Mouse (Mus musculus) forebrain, embryonic 13.5 days (tissue): ENCODE data around the gene Hypk. TPM values are rescaled to one million over a fixed set of nuclear protein-coding genes. Genes with fewer than 3 reads are reported as not detected.

Experiments
- ATAC-seq: fragments of 200-750 bp; cut with Nextera tagmentation; 2 replicates; pipeline ENCODE4 v1.8.0; 2017
- H3K27ac ChIP-seq: fragments of 300-500 bp; sonication (generic); 2 replicates; pipeline ENCODE4 v1.5.1; 2015; ENCODE audit warnings: inconsistent platforms, mild to moderate bottlenecking, moderate library complexity
- H3K27me3 ChIP-seq: fragments of 300-500 bp; sonication (generic); 2 replicates; pipeline ENCODE4 v1.6.1; 2015; ENCODE audit warnings: mild to moderate bottlenecking, inconsistent platforms
- H3K36me3 ChIP-seq: fragments of 300-500 bp; sonication (generic); 2 replicates; pipeline ENCODE4 v1.6.1; 2015; ENCODE audit warnings: mild to moderate bottlenecking, inconsistent platforms; ENCODE audit not compliant: poor library complexity, severe bottlenecking
- H3K4me1 ChIP-seq: fragments of 300-500 bp; sonication (generic); 2 replicates; pipeline ENCODE4 v1.6.1; 2015; ENCODE audit warnings: inconsistent platforms
- H3K4me2 ChIP-seq: fragments of 300-500 bp; sonication (generic); 2 replicates; pipeline ENCODE4 v1.6.1; 2015; ENCODE audit warnings: inconsistent platforms, mild to moderate bottlenecking, moderate library complexity
- H3K4me3 ChIP-seq: fragments of 300-500 bp; sonication (generic); 2 replicates; pipeline ENCODE4 v1.5.1; 2015; ENCODE audit warnings: mild to moderate bottlenecking, inconsistent platforms
- H3K9ac ChIP-seq: fragments of 300-500 bp; sonication (generic); 2 replicates; pipeline ENCODE4 v1.6.1; 2015; ENCODE audit warnings: mild to moderate bottlenecking, inconsistent platforms
- H3K9me3 ChIP-seq: fragments of 300-500 bp; sonication (generic); replicated peaks from 2 replicates; pipeline ENCODE4 v1.6.1; 2016; ENCODE audit warnings: inconsistent platforms
- WGBS: fragments of 180-500 bp; shearing (Covaris S2); methylation state at CpG from one replicate; pipeline ENCODE4 v1.1.7; 2015; 5-methylcytosine and 5-hydroxymethylcytosine counted together
- polyA plus RNA-seq: library from polyadenylated mRNA; unstranded; fragments of >200 nt; fragmentation: Nextera tagmentation; extraction: Ambion mirVana; gene quantifications from 2 replicates; pipeline ENCODE4 v1.2.1, GENCODE M21; 2015

The Hypk gene
- polyA plus RNA-seq, 1 experiment from 2014 or later = 122 TPM

DNA sequence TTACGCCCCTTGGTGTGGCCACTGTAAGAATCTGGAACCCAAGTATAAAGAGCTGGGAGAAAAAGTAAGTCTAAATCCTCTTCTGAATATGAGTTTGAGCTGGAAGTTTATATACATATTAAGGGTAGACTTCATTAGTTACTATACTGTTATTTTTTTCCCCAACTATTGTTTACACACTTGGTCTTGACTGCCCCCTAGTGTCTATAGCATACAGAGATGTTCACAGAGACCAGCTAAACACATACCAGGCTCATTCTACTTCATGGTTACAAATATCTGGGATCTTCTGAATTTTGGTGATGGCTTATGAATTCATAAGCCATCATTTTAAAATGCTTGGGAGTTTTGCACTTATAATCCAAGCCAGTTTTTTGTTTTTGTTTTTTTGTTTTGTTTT is 18.2 kb upstream of the Hypk start:
- no peak overlapping the region for H3K4me3 ChIP-seq
- H3K36me3 ChIP-seq = peaks cover 97% of the 10 kb centered on the region
- H3K4me1 ChIP-seq = no peaks in the 10 kb centered on the region
- H3K27me3 ChIP-seq = no peaks in the 10 kb centered on the region
- no peak overlapping the region for H3K27ac ChIP-seq
- WGBS = 98% methylated on average over 1 of the region's 1 CpGs
- ATAC-seq = no peak
- H3K9ac ChIP-seq = no peak overlapping the region
- H3K9me3 ChIP-seq = no peaks in the 10 kb centered on the region
- no peak overlapping the region for H3K4me2 ChIP-seq

DNA sequence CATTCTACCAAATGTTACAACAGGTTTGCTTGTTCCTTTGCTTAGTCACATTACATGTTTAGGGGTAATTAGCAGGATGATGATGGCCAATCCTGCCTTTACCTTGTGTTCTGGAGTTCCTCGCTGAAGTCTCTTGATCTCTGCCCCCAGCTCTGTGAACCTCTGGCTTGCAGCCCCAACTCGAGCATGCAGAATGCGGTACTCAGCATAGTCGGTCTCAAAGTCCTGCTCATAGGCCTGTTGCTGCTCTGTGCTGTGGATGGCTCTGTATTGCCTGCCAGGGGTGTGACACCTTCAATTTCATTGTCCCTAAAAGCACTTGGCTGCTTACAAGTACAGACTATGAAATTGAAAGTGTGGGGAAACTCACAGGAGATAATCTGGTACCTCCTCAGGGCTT is 13.3 kb upstream of the Hypk start:
- no peaks in the 10 kb centered on the region for H3K9me3 ChIP-seq
- no peak for ATAC-seq
- peaks cover 51% of the 10 kb centered on the region for H3K36me3 ChIP-seq

DNA sequence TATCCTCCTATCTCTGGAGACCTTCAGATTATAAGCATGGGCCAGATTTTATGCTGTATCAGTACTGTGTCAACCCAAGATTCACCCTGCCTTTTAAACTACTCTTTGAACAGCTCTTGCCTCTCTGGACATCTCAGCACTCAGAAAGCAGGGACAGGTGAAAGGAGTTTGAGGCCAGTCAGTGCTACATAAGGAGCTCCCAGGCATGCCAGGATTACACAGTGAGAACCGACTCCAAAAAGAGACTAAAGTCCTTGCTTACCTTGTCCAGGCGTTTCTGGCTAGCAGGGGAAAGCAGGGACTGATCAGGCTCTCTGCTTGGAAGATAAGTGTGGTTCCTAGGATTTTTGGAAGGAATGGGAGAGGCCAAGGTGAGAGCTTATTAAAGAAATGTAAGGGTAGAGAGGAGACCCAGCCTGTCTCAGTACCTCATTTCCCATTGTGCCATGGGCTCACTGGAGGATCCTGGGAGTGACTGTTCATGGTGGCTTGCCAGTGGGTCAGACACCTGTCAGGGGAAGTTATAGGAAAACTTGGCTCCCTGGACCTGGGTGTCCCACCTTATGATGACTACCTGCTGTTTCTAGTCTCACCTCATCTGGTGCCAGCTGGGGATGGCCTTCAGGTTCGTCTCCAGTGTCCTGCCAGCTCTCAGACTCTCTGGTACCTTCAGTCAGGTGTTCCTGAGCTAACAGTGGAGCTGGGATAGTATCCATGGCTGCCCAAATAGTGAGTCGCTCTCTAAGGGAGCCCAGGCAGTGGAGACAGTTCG is 12.1 kb upstream of the Hypk start:
- no peak overlapping the region for H3K4me2 ChIP-seq
- H3K9ac ChIP-seq = no peak overlapping the region
- H3K9me3 ChIP-seq = no peaks in the 10 kb centered on the region
- H3K36me3 ChIP-seq = peaks cover 39% of the 10 kb centered on the region
- 61% methylated on average over 5 of the region's 5 CpGs for WGBS
- H3K4me1 ChIP-seq = peaks cover 16% of the 10 kb centered on the region
- H3K4me3 ChIP-seq = no peak overlapping the region
- no peak overlapping the region for H3K27ac ChIP-seq
- no peak for ATAC-seq
- H3K27me3 ChIP-seq = peaks cover 20% of the 10 kb centered on the region

More for the DNA sequence above, 13.3 kb upstream of the Hypk start:
- no peak overlapping the region for H3K27ac ChIP-seq
- WGBS = 74% methylated on average over 4 of the region's 4 CpGs
- H3K4me2 ChIP-seq = no peak overlapping the region
- H3K27me3 ChIP-seq = peaks cover 20% of the 10 kb centered on the region
- peaks cover 16% of the 10 kb centered on the region for H3K4me1 ChIP-seq
- no peak overlapping the region for H3K9ac ChIP-seq
- no peak overlapping the region for H3K4me3 ChIP-seq

DNA sequence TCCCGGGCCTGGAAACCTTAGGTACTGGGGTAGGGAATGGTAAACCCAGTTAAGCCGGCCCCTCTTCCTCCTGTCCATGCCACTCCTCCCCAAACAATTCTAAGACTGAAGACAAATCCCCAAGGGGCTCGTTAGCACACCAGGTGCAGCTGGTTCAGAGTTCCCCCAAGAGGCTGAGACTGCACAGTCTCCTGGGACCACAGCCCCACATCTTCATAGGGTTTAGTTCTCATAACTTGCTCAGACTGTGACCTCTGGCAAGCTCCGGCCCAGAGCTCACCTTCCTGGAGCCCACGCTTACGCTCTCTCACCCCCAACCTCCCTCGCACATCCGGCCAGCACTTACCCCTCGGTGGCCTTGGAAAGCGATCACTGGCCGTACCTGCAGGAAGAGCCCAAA is 11.3 kb upstream of the Hypk start:
- Histone ChIP-seq H3K9me3 (no peaks in the 10 kb centered on the region), H3K27ac (no peak overlapping the region), H3K4me3 (peak overlapping the region; percentile 36), H3K4me2 (peak overlapping the region; percentile 76), H3K36me3 (peaks cover 34% of the 10 kb centered on the region), H3K9ac (peak overlapping the region; percentile 50), H3K27me3 (peaks cover 20% of the 10 kb centered on the region), H3K4me1 (peaks cover 16% of the 10 kb centered on the region)
- no peak for ATAC-seq
- WGBS = 9% methylated on average over 11 of the region's 11 CpGs

DNA sequence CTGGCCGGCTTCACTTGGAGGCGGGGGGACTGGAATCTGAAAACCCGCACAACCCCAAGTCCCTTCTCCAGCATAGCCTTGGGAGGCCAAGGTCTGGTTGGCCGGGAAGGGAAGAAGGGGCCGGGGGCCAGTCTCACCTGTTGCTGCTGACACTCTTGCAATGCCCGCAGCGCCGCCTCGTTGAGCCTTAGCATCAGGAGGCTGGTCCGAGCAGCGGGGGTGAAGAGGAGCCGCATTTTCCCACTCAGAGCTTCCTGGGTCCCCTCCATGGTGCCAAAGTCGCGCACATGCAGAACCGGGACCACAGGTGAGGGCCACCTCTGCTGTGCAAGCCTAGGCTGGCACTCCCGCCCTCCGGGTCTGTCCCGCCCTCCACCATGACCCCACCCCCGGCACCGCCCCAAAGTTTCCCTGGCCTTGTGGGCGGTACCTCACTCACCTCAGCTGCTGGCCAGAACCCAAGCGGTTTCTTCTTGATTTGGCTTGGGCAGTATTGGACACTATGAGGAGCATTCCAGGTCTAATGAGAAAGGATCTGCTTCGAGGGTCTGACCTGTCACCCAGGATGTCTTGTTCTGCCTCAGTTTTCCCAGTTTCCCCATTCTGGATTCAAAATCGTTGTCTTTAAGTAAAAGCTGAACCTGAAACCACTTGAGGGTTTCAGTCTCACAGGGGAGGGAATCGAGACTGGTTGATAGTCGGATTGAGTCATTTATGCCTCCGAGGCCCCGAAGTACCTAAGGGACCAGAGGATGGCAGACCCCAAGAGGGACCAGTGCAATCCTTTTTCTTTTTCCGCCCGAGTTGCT is 10.6 kb upstream of the Hypk start:
- H3K9me3 ChIP-seq = no peaks in the 10 kb centered on the region
- peak overlapping the region; percentile 50 for H3K9ac ChIP-seq
- ATAC-seq = peak; percentile 43; the same call in 1 of the 2 replicates
- peak overlapping the region; percentile 76 for H3K4me2 ChIP-seq
- H3K27ac ChIP-seq = no peak overlapping the region
- H3K4me1 ChIP-seq = peaks cover 16% of the 10 kb centered on the region
- H3K4me3 ChIP-seq = peak overlapping the region; percentile 36
- WGBS = 2% methylated on average over 30 of the region's 30 CpGs
- peaks cover 27% of the 10 kb centered on the region for H3K36me3 ChIP-seq
- peaks cover 20% of the 10 kb centered on the region for H3K27me3 ChIP-seq

DNA sequence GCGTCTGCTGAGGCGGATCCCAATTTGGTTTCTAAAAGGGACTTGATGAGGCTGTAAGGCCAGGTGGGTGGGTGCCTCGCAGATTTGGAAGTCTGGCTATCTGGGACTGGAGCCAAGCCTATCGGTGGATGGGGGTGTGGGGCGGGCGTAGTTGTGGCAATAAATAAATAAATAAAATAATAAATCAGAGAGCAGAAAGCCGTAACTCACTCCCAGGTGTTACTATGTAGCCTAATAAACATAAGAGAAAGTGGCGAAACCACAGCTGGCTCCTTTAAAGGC is 10.1 kb upstream of the Hypk start:
- peaks cover 16% of the 10 kb centered on the region for H3K4me1 ChIP-seq
- H3K27me3 ChIP-seq = peaks cover 20% of the 10 kb centered on the region
- H3K27ac ChIP-seq = no peak overlapping the region
- peaks cover 22% of the 10 kb centered on the region for H3K36me3 ChIP-seq
- 0 out of 2 replicates have a peak overlapping the region, but pooled peaks have one; percentile 50 for H3K9ac ChIP-seq
- H3K4me3 ChIP-seq = peak overlapping the region; percentile 36
- H3K9me3 ChIP-seq = no peaks in the 10 kb centered on the region
- 14% methylated on average over 8 of the region's 8 CpGs for WGBS
- no peak for ATAC-seq
- peak overlapping the region; percentile 76 for H3K4me2 ChIP-seq

DNA sequence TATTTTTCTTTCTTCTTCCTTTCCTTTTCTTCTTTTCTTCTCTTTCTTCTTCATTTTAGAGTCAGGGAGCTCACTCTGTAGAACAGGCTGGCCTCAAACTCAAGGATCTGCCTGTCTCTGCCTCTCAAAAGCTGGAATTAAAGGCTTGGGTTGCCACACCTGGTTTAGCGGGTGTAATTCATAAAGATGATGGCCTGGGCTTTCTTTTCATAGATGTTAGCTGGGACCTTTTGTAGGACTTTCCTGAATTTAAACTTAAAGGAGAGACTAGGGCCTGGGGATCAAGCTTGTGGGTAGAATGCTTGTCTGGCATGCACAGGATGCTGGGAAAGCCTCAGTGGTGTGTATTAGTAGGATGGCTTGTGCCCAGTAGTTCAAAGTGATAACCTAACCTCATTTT is 8.9 kb upstream of the Hypk start, which contains the start of gene Ell3:
Gene Ell3 (minus strand): TSS at position 101 of the 400 bp plus-strand sequence.
- no peak for ATAC-seq
- Histone ChIP-seq H3K27me3 (peaks cover 20% of the 10 kb centered on the region), H3K9ac (0 out of 2 replicates have a peak within 1 kb of the TSS, but pooled peaks have one; percentile 50), H3K4me2 (peak within 1 kb of the TSS; percentile 76), H3K4me1 (peaks cover 20% of the 10 kb centered on the region), H3K9me3 (no peaks in the 10 kb centered on the region), H3K27ac (no peak within 1 kb of the TSS), H3K4me3 (no peak within 1 kb of the TSS), H3K36me3 (peaks cover 10% of the 10 kb centered on the region)
- WGBS = 95% methylated on average over 1 of the region's 1 CpGs

DNA sequence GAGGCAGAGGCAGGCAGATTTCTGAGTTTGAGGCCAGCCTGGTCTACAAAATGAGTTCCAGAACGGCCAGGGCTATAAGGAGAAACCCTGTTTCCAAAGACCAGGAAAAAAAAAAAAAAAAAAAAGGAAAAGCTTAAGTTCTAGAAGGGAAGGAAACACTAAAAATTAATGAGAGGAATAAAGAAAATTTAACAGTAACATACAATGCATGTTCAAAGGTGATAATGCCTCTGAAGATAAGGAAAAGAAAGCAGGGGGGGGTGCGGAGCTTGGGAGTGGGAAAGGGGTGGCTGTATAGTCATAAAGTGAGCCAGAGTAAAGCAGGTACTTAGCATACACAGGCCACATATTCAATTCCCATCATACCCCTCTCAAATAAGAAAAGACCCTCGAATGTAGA is 8.0 kb upstream of the Hypk start:
- 89% methylated on average over 3 of the region's 3 CpGs for WGBS
- H3K9ac ChIP-seq = no peak overlapping the region

DNA sequence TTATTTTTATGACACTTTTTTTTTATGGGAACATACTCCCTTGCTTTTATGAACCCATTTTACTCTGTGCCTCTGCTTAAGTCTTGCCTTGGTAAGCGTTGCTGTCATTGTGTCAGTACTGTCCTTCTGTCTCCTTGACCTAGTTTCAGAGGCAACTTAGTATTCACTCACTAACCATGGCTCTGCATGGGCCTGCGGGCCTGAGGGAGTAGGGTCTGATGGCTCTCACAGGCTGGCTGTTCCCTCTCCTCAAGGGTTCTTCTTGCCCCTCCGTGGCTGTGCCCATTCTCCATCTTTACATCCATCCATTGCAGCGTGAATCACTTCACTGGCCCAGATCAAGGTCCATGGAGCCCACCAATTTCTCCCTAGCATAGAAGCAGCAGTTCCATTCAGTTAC is 6.6 kb upstream of the Hypk start:
- no peak overlapping the region for H3K4me2 ChIP-seq
- H3K27me3 ChIP-seq = peaks cover 11% of the 10 kb centered on the region
- H3K4me1 ChIP-seq = peaks cover 35% of the 10 kb centered on the region
- WGBS = 84% methylated on average over 4 of the region's 4 CpGs
- H3K27ac ChIP-seq = no peak overlapping the region
- H3K9ac ChIP-seq = no peak overlapping the region
- H3K9me3 ChIP-seq = no peaks in the 10 kb centered on the region
- H3K4me3 ChIP-seq = no peak overlapping the region
- ATAC-seq = no peak
- peaks cover 2% of the 10 kb centered on the region for H3K36me3 ChIP-seq

More for the DNA sequence above, 8.0 kb upstream of the Hypk start:
- peaks cover 1% of the 10 kb centered on the region; the same call in 1 of the 2 replicates for H3K36me3 ChIP-seq
- ATAC-seq = no peak
- peaks cover 23% of the 10 kb centered on the region for H3K4me1 ChIP-seq
- H3K27me3 ChIP-seq = peaks cover 20% of the 10 kb centered on the region
- no peak overlapping the region for H3K4me3 ChIP-seq
- no peak overlapping the region for H3K27ac ChIP-seq
- no peaks in the 10 kb centered on the region for H3K9me3 ChIP-seq
- H3K4me2 ChIP-seq = no peak overlapping the region

DNA sequence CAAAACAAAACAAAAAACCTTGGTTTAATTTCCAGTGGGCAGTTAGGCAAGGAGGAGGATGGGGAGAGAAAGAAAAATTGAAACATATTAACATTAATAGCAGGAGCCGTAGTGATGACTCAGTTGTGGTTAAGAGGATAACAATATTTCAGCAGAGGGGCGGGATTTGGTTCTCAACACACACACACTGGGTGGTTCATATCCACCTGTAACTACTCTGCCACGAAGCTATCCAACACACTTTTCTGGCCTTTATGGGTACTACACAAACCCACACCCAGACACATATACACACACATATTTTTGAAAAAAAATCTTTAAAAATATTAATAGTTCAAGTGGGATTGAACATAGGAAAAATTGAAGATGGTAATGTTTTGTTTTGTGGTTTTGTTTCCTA is 6.1 kb upstream of the Hypk start:
- Histone ChIP-seq H3K27ac (no peak overlapping the region), H3K36me3 (peaks cover 3% of the 10 kb centered on the region), H3K4me3 (no peak overlapping the region), H3K4me2 (no peak overlapping the region), H3K9ac (no peak overlapping the region), H3K27me3 (peaks cover 6% of the 10 kb centered on the region), H3K9me3 (no peaks in the 10 kb centered on the region), H3K4me1 (peaks cover 33% of the 10 kb centered on the region)
- WGBS = 90% methylated on average over 3 of the region's 3 CpGs
- no peak for ATAC-seq

DNA sequence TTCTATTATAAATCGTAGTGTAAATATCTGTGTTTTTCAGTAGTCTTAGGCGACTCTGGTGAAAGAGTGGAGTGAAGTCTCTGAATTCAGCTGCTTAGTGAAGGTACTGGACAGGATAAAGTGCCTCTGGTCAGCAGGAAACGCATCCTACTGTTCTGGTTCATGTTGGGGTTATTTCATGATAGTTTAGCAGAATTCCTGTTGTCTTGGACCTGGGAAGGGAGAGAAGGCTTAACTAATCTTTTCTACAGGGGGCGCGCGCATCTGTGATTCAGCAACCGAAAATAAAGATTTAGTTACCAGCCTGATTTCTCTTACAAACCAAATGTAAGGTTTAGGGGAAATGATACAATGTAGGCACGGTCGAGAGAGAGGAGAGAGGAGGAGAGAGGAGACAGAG is 5.0 kb upstream of the Hypk start:
- Histone ChIP-seq H3K4me3 (peak overlapping the region; percentile 93), H3K36me3 (peaks cover 15% of the 10 kb centered on the region), H3K4me2 (peak overlapping the region; percentile 98), H3K27ac (peak overlapping the region; percentile 68), H3K4me1 (peaks cover 30% of the 10 kb centered on the region), H3K9me3 (no peaks in the 10 kb centered on the region), H3K9ac (peak overlapping the region; percentile 49), H3K27me3 (no peaks in the 10 kb centered on the region)
- no peak for ATAC-seq
- WGBS = 16% methylated on average over 9 of the region's 9 CpGs

DNA sequence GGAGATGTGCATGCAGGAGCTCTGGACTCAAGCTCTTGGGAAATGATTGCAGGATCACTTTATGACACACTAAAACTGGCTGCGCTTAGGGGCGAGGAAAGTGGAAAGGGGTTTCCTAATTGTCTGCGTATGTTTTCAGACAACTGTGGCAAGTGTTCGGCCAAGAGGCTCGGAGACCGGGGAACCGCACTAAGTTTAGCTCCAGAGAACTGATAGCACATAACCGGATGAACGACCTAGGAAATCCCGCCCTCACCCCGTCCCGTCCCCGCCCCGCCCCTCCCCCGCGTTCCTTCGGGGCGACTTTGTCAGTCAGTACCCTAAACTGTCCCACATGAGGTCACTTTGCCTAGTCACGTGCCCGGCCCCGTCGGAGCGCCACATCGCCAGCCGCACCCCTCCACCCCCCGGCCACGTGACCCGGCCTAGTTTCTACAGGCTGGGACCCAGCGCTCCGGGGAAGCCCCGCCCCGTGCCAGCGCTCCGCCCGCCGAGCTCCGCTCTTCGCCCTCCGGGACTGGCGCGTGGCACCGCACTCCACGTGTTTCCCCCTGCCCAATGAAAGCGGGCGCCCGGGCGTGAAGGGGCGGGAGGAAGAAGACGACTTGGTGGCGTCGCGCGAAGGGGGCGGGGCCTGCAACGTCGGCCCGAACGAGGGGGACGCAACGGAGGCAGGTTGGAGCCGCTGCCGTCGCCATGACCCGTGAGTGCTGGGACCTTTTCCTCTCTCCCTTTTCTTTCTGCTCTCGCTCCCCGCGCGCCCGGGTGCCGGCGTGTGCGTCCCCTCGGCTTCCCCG is 4.2 kb upstream of the Hypk start, which contains the start of gene Serf2:
Gene Serf2 (plus strand): TSS at position 457 of the 797 bp plus-strand sequence.
- H3K9ac ChIP-seq = peak within 1 kb of the TSS; percentile 88
- peaks cover 28% of the 10 kb centered on the region for H3K4me1 ChIP-seq
- 1% methylated on average over 73 of the region's 74 CpGs for WGBS
- ATAC-seq = peak; percentile 99
- no peaks in the 10 kb centered on the region for H3K9me3 ChIP-seq
- peaks cover 21% of the 10 kb centered on the region for H3K36me3 ChIP-seq
- no peaks in the 10 kb centered on the region for H3K27me3 ChIP-seq
- peak within 1 kb of the TSS; percentile 95 for H3K27ac ChIP-seq
- H3K4me3 ChIP-seq = peak within 1 kb of the TSS; percentile 93
- H3K4me2 ChIP-seq = peak within 1 kb of the TSS; percentile 98
